ENCODE assay signal across 12 mouse cellular contexts in the genomic region with DNA sequence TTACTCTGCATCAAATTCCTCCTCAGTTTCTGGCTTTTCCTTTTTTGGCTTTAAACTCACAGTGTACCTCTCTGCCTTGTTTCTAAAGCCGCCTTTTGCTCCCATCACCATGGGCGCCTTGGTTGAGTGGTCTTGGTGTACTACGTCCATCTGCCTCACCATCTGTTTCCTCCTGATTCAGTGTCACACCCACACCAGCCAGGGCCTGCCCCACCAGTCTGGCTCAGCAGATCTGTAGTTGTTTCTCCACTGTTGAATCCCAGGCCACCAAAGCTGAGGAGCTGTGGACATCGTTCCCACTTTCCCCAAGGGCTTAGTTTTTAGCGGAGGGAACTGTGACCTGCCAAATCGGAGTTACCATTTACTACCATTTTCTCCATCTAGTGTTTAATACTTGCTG. TPM values are rescaled to one million over a fixed set of nuclear protein-coding genes. Genes with fewer than 3 reads are reported as not detected.
DNase-seq lines count a peak whose midpoint lies in the region; ATAC-seq and TF ChIP-seq lines count a peak whose summit lies in the region.
"Had no signal": no experiment of that assay in that cellular context is flagged by ENCODE, and none has a peak within 500 bp of the region (broad histone marks: within the 10 kb centered on the region; RNA-seq: fewer than 3 reads in every experiment).

No protein-coding gene starts in this region.

- no peak overlapping the region for H3K4me3 ChIP-seq in forebrain, embryonic 15.5 days
- H3K4me3 ChIP-seq in forebrain, embryonic 10.5 days, result no peak overlapping the region
- no peak overlapping the region for H3K4me3 ChIP-seq in midbrain, postnatal 0 days (ENCODE audit: low read depth, low read length)
- H3K4me3 ChIP-seq in midbrain, embryonic 16.5 days (ENCODE audit: low read depth, low read length), result no peak overlapping the region
- H3K4me3 ChIP-seq: limb, embryonic 15.5 days; neural tube, embryonic 13.5 days had no signal

- TF ChIP-seq CTCF in midbrain, postnatal 0 days (IDR thresholded peaks at IDR 0.05), result no peak

- 72% methylated on average over 6 of the region's 6 CpGs for WGBS in forebrain, embryonic 15.5 days
- 90% methylated on average over 6 of the region's 6 CpGs for WGBS in forebrain, embryonic 10.5 days
- WGBS in midbrain, postnatal 0 days, result 88% methylated on average over 6 of the region's 6 CpGs
- 88% methylated on average over 6 of the region's 6 CpGs for WGBS in midbrain, embryonic 16.5 days

- no peak overlapping the region for H3K4me2 ChIP-seq in forebrain, embryonic 15.5 days (replicated peaks)
- no peak overlapping the region for H3K4me2 ChIP-seq in midbrain, postnatal 0 days (ENCODE audit: low read depth, low read length, poor library complexity, severe bottlenecking)
- H3K4me2 ChIP-seq in midbrain, embryonic 16.5 days (ENCODE audit: low read length), result no peak overlapping the region
- H3K4me2 ChIP-seq: limb, embryonic 15.5 days; midbrain, embryonic 11.5 days; neural tube, embryonic 13.5 days had no signal

- no peak overlapping the region for H3K27ac ChIP-seq in forebrain, embryonic 15.5 days (replicated peaks)
- H3K27ac ChIP-seq in forebrain, embryonic 10.5 days, result no peak overlapping the region
- no peak overlapping the region for H3K27ac ChIP-seq in midbrain, postnatal 0 days (ENCODE audit: low read depth, low read length)
- H3K27ac ChIP-seq in midbrain, embryonic 16.5 days (ENCODE audit: low read length), result no peak overlapping the region
- H3K27ac ChIP-seq: limb, embryonic 15.5 days; neural tube, embryonic 13.5 days had no signal

- H3K9me3 ChIP-seq in forebrain, embryonic 15.5 days, result no peaks in the 10 kb centered on the region
- no peaks in the 10 kb centered on the region for H3K9me3 ChIP-seq in forebrain, embryonic 10.5 days
- no peaks in the 10 kb centered on the region for H3K9me3 ChIP-seq in midbrain, postnatal 0 days (ENCODE audit: low read length)
- no peaks in the 10 kb centered on the region for H3K9me3 ChIP-seq in midbrain, embryonic 16.5 days (replicated peaks; ENCODE audit: control insufficient read depth, low read length, poor library complexity, severe bottlenecking)
- H3K9me3 ChIP-seq: limb, embryonic 15.5 days; neural tube, embryonic 13.5 days had no signal

- no peaks in the 10 kb centered on the region for H3K36me3 ChIP-seq in forebrain, embryonic 15.5 days
- no peaks in the 10 kb centered on the region for H3K36me3 ChIP-seq in forebrain, embryonic 10.5 days (replicated peaks)
- H3K36me3 ChIP-seq in midbrain, postnatal 0 days (ENCODE audit: insufficient read depth, low read length), result no peaks in the 10 kb centered on the region
- H3K36me3 ChIP-seq in midbrain, embryonic 16.5 days (ENCODE audit: control insufficient read depth, insufficient read depth, low read length), result no peaks in the 10 kb centered on the region
- H3K36me3 ChIP-seq: limb, embryonic 15.5 days; neural tube, embryonic 13.5 days had no signal

- H3K27me3 ChIP-seq in forebrain, embryonic 15.5 days, result no peaks in the 10 kb centered on the region
- no peaks in the 10 kb centered on the region for H3K27me3 ChIP-seq in forebrain, embryonic 10.5 days (ENCODE audit: poor library complexity, severe bottlenecking)
- H3K27me3 ChIP-seq in midbrain, postnatal 0 days (ENCODE audit: insufficient read depth, low read length), result no peaks in the 10 kb centered on the region
- no peaks in the 10 kb centered on the region for H3K27me3 ChIP-seq in midbrain, embryonic 16.5 days (ENCODE audit: control insufficient read depth, insufficient read depth, low read depth, low read length)
- H3K27me3 ChIP-seq: limb, embryonic 15.5 days; neural tube, embryonic 13.5 days had no signal

- DNase-seq in forebrain, embryonic 10.5 days (ENCODE audit: extremely low spot score, low spot score), result no peak
- peak; percentile 80 for DNase-seq in midbrain, postnatal 0 days (ENCODE audit: low spot score)
- no peak for DNase-seq in urinary bladder, postnatal 4 days (ENCODE audit: low spot score in 2 of 2)
- no peak for DNase-seq in gastrocnemius, postnatal 4 days (ENCODE audit: low spot score in 2 of 2)
- DNase-seq: kidney, postnatal 4 days had no signal

- no peak overlapping the region for H3K9ac ChIP-seq in forebrain, embryonic 15.5 days (replicated peaks)
- no peak overlapping the region for H3K9ac ChIP-seq in midbrain, postnatal 0 days (replicated peaks; ENCODE audit: low read length, poor library complexity, severe bottlenecking)
- no peak overlapping the region for H3K9ac ChIP-seq in midbrain, embryonic 16.5 days (ENCODE audit: low read depth, low read length)
- H3K9ac ChIP-seq: limb, embryonic 15.5 days; neural tube, embryonic 13.5 days had no signal

- ATAC-seq in forebrain, embryonic 15.5 days (replicated peaks), result 0 out of 2 replicates have a peak, but pooled peaks have one; percentile 17
- no peak for ATAC-seq in midbrain, postnatal 0 days (ENCODE audit: low FRiP score)
- ATAC-seq in midbrain, embryonic 16.5 days, result no peak
- 0 out of 2 replicates have a peak, but pooled peaks have one; percentile 39 for ATAC-seq in erythroid progenitor cell, adult 5-6 weeks (replicated peaks; ENCODE audit: low FRiP score, poor library complexity, severe bottlenecking)
- ATAC-seq in neutrophil, adult 5-6 weeks (ENCODE audit: extremely low read depth, insufficient number of reproducible peaks, low FRiP score, poor library complexity, severe bottlenecking), result peak; percentile 66

- H3K4me1 ChIP-seq in forebrain, embryonic 15.5 days, result 0 out of 2 replicates have a peak, but pooled peaks cover 2% of the 10 kb centered on the region
- peaks cover 5% of the 10 kb centered on the region for H3K4me1 ChIP-seq in forebrain, embryonic 10.5 days
- no peaks in the 10 kb centered on the region for H3K4me1 ChIP-seq in midbrain, postnatal 0 days (ENCODE audit: insufficient read depth, low read length)
- H3K4me1 ChIP-seq in midbrain, embryonic 16.5 days (ENCODE audit: control insufficient read depth, insufficient read depth, low read length), result no peaks in the 10 kb centered on the region
- H3K4me1 ChIP-seq: limb, embryonic 15.5 days had no signal

RNA-seq across cellular contexts. Expression of a gene that starts 20.0 kb away (rescaled TPM):
- 10.7 and 13.0 TPM in 2 replicates for polyA plus RNA-seq in forebrain, embryonic 15.5 days (2015; fragmentation: Nextera tagmentation; extraction: Ambion mirVana)
- polyA plus RNA-seq in forebrain, embryonic 10.5 days (2016; fragmentation: Nextera tagmentation; extraction: Ambion mirVana), result 5.7 and 5.8 TPM in 2 replicates
- total RNA-seq in midbrain, postnatal 0 days (2014; rRNA removed), result 37.8 and 39.6 TPM in 2 replicates
- 18.1 and 21.7 TPM in 2 replicates for polyA plus RNA-seq in midbrain, postnatal 0 days (2015; fragmentation: Nextera tagmentation; extraction: Ambion mirVana)
- 17.0 and 17.7 TPM in 2 replicates for polyA plus RNA-seq in midbrain, embryonic 16.5 days (2015; fragmentation: Nextera tagmentation; extraction: Ambion mirVana)
- 2.2 and 2.5 TPM in 2 replicates for total RNA-seq in erythroid progenitor cell, adult 5-6 weeks (2015; ENCODE audit: low replicate concordance)
- total RNA-seq in erythroid progenitor cell, adult 5-6 weeks (2017; ENCODE audit: low replicate concordance), result 3.1 and 5.0 TPM in 2 replicates
- total RNA-seq in neutrophil, adult 5-6 weeks (2017), result 71.2 and 76.0 TPM in 2 replicates
- total RNA-seq in gastrocnemius, postnatal 4 days (2021), result 10 to 100 TPM; 14.8 to 15.8 TPM

RNA-seq across cellular contexts. Expression of a gene that starts 24.2 kb away (rescaled TPM):
- 77.2 and 80.6 TPM in 2 replicates for polyA plus RNA-seq in forebrain, embryonic 15.5 days (2015; fragmentation: Nextera tagmentation; extraction: Ambion mirVana)
- polyA plus RNA-seq in forebrain, embryonic 10.5 days (2016; fragmentation: Nextera tagmentation; extraction: Ambion mirVana), result 102 and 111 TPM in 2 replicates
- 20.8 and 26.8 TPM in 2 replicates for total RNA-seq in midbrain, postnatal 0 days (2014; rRNA removed)
- polyA plus RNA-seq in midbrain, postnatal 0 days (2015; fragmentation: Nextera tagmentation; extraction: Ambion mirVana), result 33.0 and 35.8 TPM in 2 replicates
- 54.3 and 59.0 TPM in 2 replicates for polyA plus RNA-seq in midbrain, embryonic 16.5 days (2015; fragmentation: Nextera tagmentation; extraction: Ambion mirVana)
- total RNA-seq in erythroid progenitor cell, adult 5-6 weeks (2015; ENCODE audit: low replicate concordance), result 7.1 and 15.1 TPM in 2 replicates
- total RNA-seq in erythroid progenitor cell, adult 5-6 weeks (2017; ENCODE audit: low replicate concordance), result 15.9 and 23.4 TPM in 2 replicates
- total RNA-seq in neutrophil, adult 5-6 weeks (2017), result 30.2 and 44.9 TPM in 2 replicates
- total RNA-seq in gastrocnemius, postnatal 4 days (2021), result 1 to 10 TPM; 7.5 to 9.3 TPM

Comparison
In these comparisons a context has a peak if more than half of its experiments do, and no peak if none do; other contexts are left out.
1. ATAC-seq: peak in forebrain, embryonic 15.5 days (single experiment), erythroid progenitor cell, adult 5-6 weeks (single experiment) and neutrophil, adult 5-6 weeks (single experiment); none in midbrain, postnatal 0 days (single experiment) and midbrain, embryonic 16.5 days (single experiment).